ENCODE assay signal across 32 mouse cellular contexts in the genomic region with DNA sequence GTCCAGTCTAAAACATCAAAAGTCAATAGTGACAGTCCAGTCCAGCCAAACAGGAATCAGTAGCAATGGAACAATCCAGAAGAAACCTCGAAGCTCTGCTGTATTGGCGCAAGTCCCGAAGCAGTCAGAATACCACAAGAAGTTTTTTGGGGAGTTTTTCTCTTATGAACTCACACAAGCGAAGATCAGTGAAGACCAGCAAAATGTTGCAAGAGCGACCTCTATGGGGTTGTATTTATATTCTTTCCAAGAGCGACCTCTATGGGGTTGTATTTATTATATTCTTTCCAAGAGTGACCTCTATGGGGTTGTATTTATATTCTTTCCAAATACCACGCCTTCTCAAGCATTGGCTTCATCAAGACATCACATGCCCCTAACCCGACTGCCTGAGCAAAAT. TPM values are rescaled to one million over a fixed set of nuclear protein-coding genes. Genes with fewer than 3 reads are reported as not detected.
DNase-seq lines count a peak whose midpoint lies in the region; ATAC-seq and TF ChIP-seq lines count a peak whose summit lies in the region.
"Had no signal": no experiment of that assay in that cellular context is flagged by ENCODE, and none has a peak within 500 bp of the region (broad histone marks: within the 10 kb centered on the region; RNA-seq: fewer than 3 reads in every experiment).

No protein-coding gene starts in this region.

- peak; percentile 18; the same call in 1 of the 2 replicates for TF ChIP-seq CTCF in kidney, postnatal 0 days (IDR thresholded peaks at IDR 0.05; ENCODE audit: low read depth)
- peak in 1 of 2 experiments; percentile 76; a peak in 2 of 4 replicates for TF ChIP-seq CTCF in CH12.LX (conservative IDR thresholded peaks at IDR 0.05 in 1 of 2, IDR thresholded peaks at IDR 0.05 in 1 of 2; ENCODE audit: low read depth in 2 of 2, low read length in 2 of 2)

- H3K9ac ChIP-seq in kidney, postnatal 0 days (ENCODE audit: low read depth, low read length), result no peak overlapping the region
- H3K9ac ChIP-seq in kidney, embryonic 15.5 days, result no peak overlapping the region
- no peak overlapping the region for H3K9ac ChIP-seq in CH12.LX (ENCODE audit: insufficient read depth, low read depth)
- H3K9ac ChIP-seq: embryonic facial prominence, embryonic 15.5 days; forebrain, embryonic 15.5 days; heart, embryonic 15.5 days; hindbrain, embryonic 13.5 days; limb, embryonic 15.5 days; midbrain, embryonic 13.5 days had no signal

- no peak for TF ChIP-seq POLR2A in CH12.LX (IDR thresholded peaks at IDR 0.05; ENCODE audit: low read depth, low read length)

- no peak overlapping the region for H3K4me2 ChIP-seq in kidney, postnatal 0 days (ENCODE audit: low read length)
- no peak overlapping the region for H3K4me2 ChIP-seq in kidney, embryonic 15.5 days
- no peak overlapping the region for H3K4me2 ChIP-seq in CH12.LX (ENCODE audit: insufficient read depth, low read depth, poor library complexity, severe bottlenecking)
- H3K4me2 ChIP-seq: embryonic facial prominence, embryonic 15.5 days; forebrain, embryonic 15.5 days; heart, embryonic 15.5 days; hindbrain, embryonic 13.5 days; limb, embryonic 15.5 days; midbrain, embryonic 13.5 days had no signal

- H3K9me3 ChIP-seq in kidney, postnatal 0 days (replicated peaks; ENCODE audit: low read length), result no peaks in the 10 kb centered on the region
- H3K9me3 ChIP-seq in kidney, embryonic 15.5 days (replicated peaks), result no peaks in the 10 kb centered on the region
- H3K9me3 ChIP-seq in CH12.LX (replicated peaks; ENCODE audit: low read length), result no peaks in the 10 kb centered on the region
- H3K9me3 ChIP-seq: embryonic facial prominence, embryonic 15.5 days; forebrain, embryonic 15.5 days; G1E; heart, embryonic 15.5 days; hindbrain, embryonic 13.5 days; limb, embryonic 15.5 days; megakaryocyte, embryonic 14.5 days; midbrain, embryonic 13.5 days had no signal

- 89% methylated on average over 8 of the region's 8 CpGs for WGBS in kidney, postnatal 0 days
- WGBS in kidney, embryonic 15.5 days, result 89% methylated on average over 8 of the region's 8 CpGs

- H3K79me2 ChIP-seq in CH12.LX (replicated peaks; ENCODE audit: control insufficient read depth, extremely low read depth, insufficient read depth, poor library complexity, severe bottlenecking), result no peaks in the 10 kb centered on the region

- in situ Hi-C loops in CH12.LX (cut with MboI; ENCODE audit: low pct_ligation_motif_present, low pct_unique_long_range_greater_than_20kb, low sequenced_read_pairs), result no loop called here

- peaks cover 47% of the 10 kb centered on the region for H3K36me3 ChIP-seq in kidney, postnatal 0 days (ENCODE audit: insufficient read depth, low read length)
- H3K36me3 ChIP-seq in kidney, embryonic 15.5 days, result peaks cover 65% of the 10 kb centered on the region
- H3K36me3 ChIP-seq in CH12.LX (replicated peaks in 1 of 2; ENCODE audit: control insufficient read depth in 1 of 2, insufficient read depth in 1 of 2, low read length in 1 of 2), result peaks cover 38 to 68% of the 10 kb centered on the region in 2 experiments

- no peak for DNase-seq in kidney, postnatal 0 days (ENCODE audit: low spot score)
- peak; percentile 70 for DNase-seq in 416B (ENCODE audit: low read depth)
- DNase-seq in CH12.LX (ENCODE audit: extremely low read depth), result no peak
- peak; percentile 67 for DNase-seq in induced T-regulatory cell, adult 2 months (ENCODE audit: low read depth)
- no peak for DNase-seq in kidney, postnatal 36 days
- no peak for DNase-seq in natural killer cell, adult 2 months (ENCODE audit: low spot score in 2 of 2)
- no peak for DNase-seq in yolk sac, embryonic 10.5 days (ENCODE audit: low spot score)
- DNase-seq: adrenal gland, postnatal 25 days; cerebellum, adult 8-10 months; cerebellum, postnatal 36 days; gastrocnemius, postnatal 25 days; heart, postnatal 36 days; kidney, adult 9 months; layer of hippocampus, adult 9-11 months; left cerebral cortex, postnatal 4 days; lung, adult 18-20 months; lung, postnatal 14 days; thymus, adult 2 months; thymus, postnatal 4 days had no signal

- H3K4me3 ChIP-seq in kidney, postnatal 0 days (replicated peaks; ENCODE audit: low read depth, low read length), result no peak overlapping the region
- no peak overlapping the region for H3K4me3 ChIP-seq in kidney, embryonic 15.5 days (replicated peaks)
- no peak overlapping the region for H3K4me3 ChIP-seq in CH12.LX (replicated peaks in 1 of 3; ENCODE audit: low read depth in 2 of 3, low read length in 2 of 3, poor library complexity in 1 of 3)
- H3K4me3 ChIP-seq: embryonic facial prominence, embryonic 15.5 days; forebrain, embryonic 15.5 days; heart, embryonic 15.5 days; hindbrain, embryonic 13.5 days; limb, embryonic 15.5 days; megakaryocyte, embryonic 14.5 days; midbrain, embryonic 13.5 days had no signal

- 0 out of 2 replicates have a peak, but pooled peaks cover under 1% of the 10 kb centered on the region for H3K4me1 ChIP-seq in kidney, postnatal 0 days (replicated peaks; ENCODE audit: insufficient read depth, low read length)
- H3K4me1 ChIP-seq in kidney, embryonic 15.5 days, result no peaks in the 10 kb centered on the region
- peaks cover 0 to 6% of the 10 kb centered on the region in 2 experiments; a peak in 1 of 4 replicates for H3K4me1 ChIP-seq in CH12.LX (ENCODE audit: control insufficient read depth in 1 of 2, insufficient read depth in 2 of 2)
- H3K4me1 ChIP-seq: embryonic facial prominence, embryonic 15.5 days; forebrain, embryonic 15.5 days; hindbrain, embryonic 13.5 days; limb, embryonic 15.5 days; midbrain, embryonic 13.5 days had no signal

- TF ChIP-seq EP300 in CH12.LX (IDR thresholded peaks at IDR 0.05; ENCODE audit: low read length), result no peak

- H3K27ac ChIP-seq in kidney, postnatal 0 days, result no peak overlapping the region
- no peak overlapping the region for H3K27ac ChIP-seq in kidney, embryonic 15.5 days
- no peak overlapping the region for H3K27ac ChIP-seq in CH12.LX (ENCODE audit: insufficient read depth, low read depth)
- H3K27ac ChIP-seq: embryonic facial prominence, embryonic 15.5 days; forebrain, embryonic 15.5 days; heart, embryonic 15.5 days; hindbrain, embryonic 13.5 days; limb, embryonic 15.5 days; midbrain, embryonic 13.5 days had no signal

- TF ChIP-seq RAD21 in CH12.LX (IDR thresholded peaks at IDR 0.05; ENCODE audit: low read depth, low read length), result peak; percentile 55

- ATAC-seq in kidney, postnatal 0 days (replicated peaks; ENCODE audit: low FRiP score, low read depth), result no peak
- ATAC-seq in kidney, embryonic 15.5 days (replicated peaks; ENCODE audit: low FRiP score), result no peak
- ATAC-seq: forebrain, embryonic 15.5 days; midbrain, embryonic 13.5 days had no signal

- no peaks in the 10 kb centered on the region for H3K27me3 ChIP-seq in kidney, postnatal 0 days (ENCODE audit: insufficient read depth, low read length)
- no peaks in the 10 kb centered on the region for H3K27me3 ChIP-seq in kidney, embryonic 15.5 days
- H3K27me3 ChIP-seq in CH12.LX (replicated peaks), result no peaks in the 10 kb centered on the region
- H3K27me3 ChIP-seq: embryonic facial prominence, embryonic 15.5 days; forebrain, embryonic 15.5 days; heart, embryonic 15.5 days; hindbrain, embryonic 13.5 days; limb, embryonic 15.5 days; midbrain, embryonic 13.5 days had no signal

- dilution Hi-C loops in CH12.LX (cut with MboI; ENCODE audit: extremely low pct_ligation_motif_present, extremely low pct_unique_long_range_greater_than_20kb, low sequenced_read_pairs), result no loop called here

TF ChIP-seq in CH12.LX, 34 proteins besides CTCF, POLR2A, EP300 and RAD21:
- TF ChIP-seq BHLHE40 (IDR thresholded peaks at IDR 0.05; ENCODE audit: low read depth, low read length) (no peak), NRF1 (IDR thresholded peaks at IDR 0.05; ENCODE audit: low read depth, low read length) (no peak), POLR2AphosphoS2 (IDR thresholded peaks at IDR 0.05; ENCODE audit: low read depth, low read length) (no peak; the same call in 1 of the 2 replicates), MYC (IDR thresholded peaks at IDR 0.05; ENCODE audit: low read depth, low read length) (no peak), SMC3 (IDR thresholded peaks at IDR 0.05; ENCODE audit: low read depth, low read length) (peak; percentile 31)

RNA-seq across cellular contexts. Expression of gene Gpbar1, which starts 9.6 kb away (rescaled TPM):
- polyA plus RNA-seq in kidney, postnatal 0 days (2015; fragmentation: Nextera tagmentation; extraction: Ambion mirVana), result 1.0 and 1.7 TPM in 2 replicates
- polyA plus RNA-seq in kidney, embryonic 15.5 days (2015; fragmentation: Nextera tagmentation; extraction: Ambion mirVana), result 1.7 and 2.1 TPM in 2 replicates
- total RNA-seq in CH12.LX (2012; rRNA removed), result 0.21 TPM in 1 of 2 replicates, not detected in the other
- not detected in 2 replicates for total RNA-seq in CH12.LX (2014; rRNA removed)
- not detected in 2 replicates for polyA plus RNA-seq in CH12.LX (2012; ENCODE audit: insufficient read length, low read depth)
- total RNA-seq: adrenal gland, postnatal 25 days; gastrocnemius, postnatal 25 days; heart, adult 8-10 months; heart, postnatal 36 days; left cerebral cortex, adult 8-10 months; left cerebral cortex, postnatal 4 days had no signal
- polyA plus RNA-seq: C2C12; embryonic facial prominence, embryonic 15.5 days; forebrain, embryonic 15.5 days; G1E; neural tube, embryonic 14.5 days had no signal

RNA-seq across cellular contexts. Expression of gene Aamp, which starts 15.8 kb away (rescaled TPM):
- polyA plus RNA-seq in kidney, postnatal 0 days (2015; fragmentation: Nextera tagmentation; extraction: Ambion mirVana), result 248 and 264 TPM in 2 replicates
- polyA plus RNA-seq in kidney, embryonic 15.5 days (2015; fragmentation: Nextera tagmentation; extraction: Ambion mirVana), result 267 and 283 TPM in 2 replicates
- total RNA-seq in CH12.LX (2012; rRNA removed) (151 and 163 TPM in 2 replicates), CH12.LX (2014; rRNA removed) (103 and 108 TPM in 2 replicates)
- polyA plus RNA-seq in CH12.LX (2012; ENCODE audit: insufficient read length, low read depth), result 172 and 193 TPM in 2 replicates

RNA-seq across cellular contexts. Expression of gene Pnkd, which starts 16.0 kb away (rescaled TPM):
- polyA plus RNA-seq in kidney, postnatal 0 days (2015; fragmentation: Nextera tagmentation; extraction: Ambion mirVana), result 162 and 169 TPM in 2 replicates
- polyA plus RNA-seq in kidney, embryonic 15.5 days (2015; fragmentation: Nextera tagmentation; extraction: Ambion mirVana), result 138 and 139 TPM in 2 replicates
- 117 and 154 TPM in 2 replicates for total RNA-seq in CH12.LX (2012; rRNA removed)
- 42.7 and 45.5 TPM in 2 replicates for total RNA-seq in CH12.LX (2014; rRNA removed)
- 263 and 318 TPM in 2 replicates for polyA plus RNA-seq in CH12.LX (2012; ENCODE audit: insufficient read length, low read depth)

RNA-seq across cellular contexts. Expression of gene Arpc2, which starts 32.9 kb away (rescaled TPM):
- polyA plus RNA-seq in kidney, postnatal 0 days (2015; fragmentation: Nextera tagmentation; extraction: Ambion mirVana), result 487 TPM in 2 replicates
- 446 and 449 TPM in 2 replicates for polyA plus RNA-seq in kidney, embryonic 15.5 days (2015; fragmentation: Nextera tagmentation; extraction: Ambion mirVana)
- total RNA-seq in CH12.LX (2012; rRNA removed), result 218 and 234 TPM in 2 replicates
- 455 and 462 TPM in 2 replicates for total RNA-seq in CH12.LX (2014; rRNA removed)
- polyA plus RNA-seq in CH12.LX (2012; ENCODE audit: insufficient read length, low read depth), result 504 and 522 TPM in 2 replicates

RNA-seq across cellular contexts. Expression of gene Tmbim1, which starts 36.7 kb away (rescaled TPM):
- polyA plus RNA-seq in kidney, postnatal 0 days (2015; fragmentation: Nextera tagmentation; extraction: Ambion mirVana), result 27.8 and 30.8 TPM in 2 replicates
- polyA plus RNA-seq in kidney, embryonic 15.5 days (2015; fragmentation: Nextera tagmentation; extraction: Ambion mirVana), result 25.6 and 31.2 TPM in 2 replicates
- 30.9 and 32.4 TPM in 2 replicates for total RNA-seq in CH12.LX (2012; rRNA removed)
- 26.6 and 28.3 TPM in 2 replicates for total RNA-seq in CH12.LX (2014; rRNA removed)
- polyA plus RNA-seq in CH12.LX (2012; ENCODE audit: insufficient read length, low read depth), result 31.1 and 35.1 TPM in 2 replicates

Comparison
In these comparisons a context has a peak if more than half of its experiments do, and no peak if none do; other contexts are left out.
1. DNase-seq: peak in 416B (single experiment) and induced T-regulatory cell, adult 2 months (single experiment); none in kidney, postnatal 0 days (single experiment), CH12.LX (single experiment), kidney, postnatal 36 days (0 of 2), natural killer cell, adult 2 months (0 of 2) and yolk sac, embryonic 10.5 days (single experiment).